Mouse (Mus musculus) intestine, postnatal 0 days (tissue): Measurements from ENCODE around the gene Ep400. TPM values are rescaled to one million over a fixed set of nuclear protein-coding genes. Genes with fewer than 3 reads are reported as not detected.

ENCODE experiments used
- ATAC-seq: fragments of 200-750 bp; cut with Nextera tagmentation; 2 replicates; pipeline ENCODE4 v1.8.0; 2017; ENCODE audit warnings: mild to moderate bottlenecking, moderate TSS enrichment, moderate library complexity
- H3K27ac ChIP-seq: fragments of 300-500 bp; sonication (generic); 2 replicates; pipeline ENCODE4 v1.5.1; 2014; ENCODE audit warnings: mild to moderate bottlenecking, low read depth, low read length, moderate library complexity
- H3K27me3 ChIP-seq: fragments of 300-500 bp; sonication (generic); replicated peaks from 2 replicates; pipeline ENCODE4 v1.6.1; 2014; ENCODE audit warnings: low read length, mixed read lengths; ENCODE audit not compliant: control insufficient read depth, insufficient read depth
- H3K36me3 ChIP-seq: fragments of 300-500 bp; sonication (generic); 2 replicates; pipeline ENCODE4 v1.6.1; 2014; ENCODE audit warnings: mild to moderate bottlenecking, moderate library complexity; ENCODE audit not compliant: control insufficient read depth, insufficient read depth
- H3K4me1 ChIP-seq: fragments of 300-500 bp; sonication (generic); replicated peaks from 2 replicates; pipeline ENCODE4 v1.6.1; 2014; ENCODE audit warnings: antibody characterized with exemption, low read length, mixed read lengths; ENCODE audit not compliant: control insufficient read depth, insufficient read depth
- H3K4me2 ChIP-seq: fragments of 300-500 bp; sonication (generic); replicated peaks from 2 replicates; pipeline ENCODE4 v1.6.1; 2014; ENCODE audit warnings: low read depth, mild to moderate bottlenecking, moderate library complexity
- H3K4me3 ChIP-seq: fragments of 300-500 bp; sonication (generic); 2 replicates; pipeline ENCODE4 v1.5.1; 2014; ENCODE audit warnings: low read depth, low read length
- H3K9ac ChIP-seq: fragments of 300-500 bp; sonication (generic); 2 replicates; pipeline ENCODE4 v1.6.1; 2014; ENCODE audit warnings: mild to moderate bottlenecking, low read depth, low read length
- H3K9me3 ChIP-seq: fragments of 300-500 bp; sonication (generic); 2 replicates; pipeline ENCODE4 v1.6.1; 2016; ENCODE audit warnings: mixed run types; ENCODE audit not compliant: control insufficient read depth
- CTCF ChIP-seq: sonication (generic); IDR thresholded peaks from 2 replicates; pipeline ENCODE4 v1.5.1; 2016; ENCODE audit warnings: low read depth, mild to moderate bottlenecking, control low read depth, antibody characterized with exemption, moderate library complexity
- WGBS: fragments of 180-500 bp; shearing (Covaris S2); extraction: QIAGEN DNeasy Blood & Tissue Kit; methylation state at CpG from one replicate; pipeline ENCODE4 v1.1.7; 2014; 5-methylcytosine and 5-hydroxymethylcytosine counted together
- polyA plus RNA-seq: library from polyadenylated mRNA; unstranded; fragments of >200 nt; fragmentation: Nextera tagmentation; extraction: Ambion mirVana; gene quantifications from 2 replicates; pipeline ENCODE4 v1.2.1, GENCODE M21; 2015

The Ep400 gene
- polyA plus RNA-seq, 1 experiment from 2014 or later, result 13.1 TPM

DNA sequence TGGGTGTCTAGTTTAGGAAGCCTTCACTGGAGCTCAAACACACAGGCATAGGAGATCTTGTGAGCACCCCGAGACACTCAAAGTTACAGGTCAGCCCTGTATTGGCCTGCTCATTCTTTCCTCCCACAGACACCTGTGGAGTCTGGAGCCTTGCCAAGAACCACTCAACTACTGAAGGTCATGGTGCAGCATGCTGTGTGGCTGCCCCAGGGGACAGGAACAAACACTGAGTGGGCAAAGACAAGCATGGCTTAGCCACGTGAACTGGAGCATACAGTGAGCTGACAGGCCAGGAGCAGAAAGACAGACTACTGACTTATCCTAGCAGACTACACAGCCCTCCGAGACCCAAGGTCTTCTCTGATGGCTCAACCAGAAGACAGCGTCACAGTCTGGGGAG lies 27.2 kb upstream of the Ep400 start:
- TF ChIP-seq CTCF, result no peak
- WGBS, result 58% methylated on average over 4 of the region's 4 CpGs
- Histone ChIP-seq H3K9ac (no peak overlapping the region), H3K4me2 (no peak overlapping the region), H3K9me3 (no peaks in the 10 kb centered on the region), H3K36me3 (peaks cover 71% of the 10 kb centered on the region), H3K4me1 (no peaks in the 10 kb centered on the region), H3K4me3 (no peak overlapping the region), H3K27ac (no peak overlapping the region), H3K27me3 (no peaks in the 10 kb centered on the region)
- peak; percentile 36 for ATAC-seq

DNA sequence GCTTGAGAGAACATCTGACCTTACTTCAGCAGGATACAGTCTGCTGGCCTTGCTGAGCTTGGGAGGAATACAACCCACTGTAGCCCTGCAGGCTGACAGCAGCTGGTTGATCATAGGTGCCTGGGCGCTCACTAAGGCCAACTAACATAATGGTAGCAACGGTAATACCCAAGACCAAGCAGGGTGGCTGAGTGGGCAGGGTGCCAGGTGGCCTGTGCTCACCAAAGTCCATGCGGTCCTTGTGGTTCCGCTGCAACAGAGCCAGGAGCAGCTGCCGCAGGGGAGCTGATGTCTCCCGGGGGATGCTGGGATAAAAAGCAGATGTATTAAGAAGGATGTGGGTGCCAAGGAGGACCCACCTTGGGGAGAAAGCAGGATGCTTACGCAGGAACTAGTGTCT lies 23.8 kb upstream of the Ep400 start:
- ATAC-seq, result no peak
- H3K9ac ChIP-seq, result no peak overlapping the region
- no peak overlapping the region for H3K4me2 ChIP-seq
- H3K27ac ChIP-seq, result no peak overlapping the region
- 89% methylated on average over 7 of the region's 7 CpGs for WGBS
- H3K27me3 ChIP-seq, result no peaks in the 10 kb centered on the region
- H3K4me1 ChIP-seq, result no peaks in the 10 kb centered on the region
- H3K4me3 ChIP-seq, result no peak overlapping the region
- H3K9me3 ChIP-seq, result no peaks in the 10 kb centered on the region
- TF ChIP-seq CTCF, result no peak
- peaks cover 95% of the 10 kb centered on the region for H3K36me3 ChIP-seq

DNA sequence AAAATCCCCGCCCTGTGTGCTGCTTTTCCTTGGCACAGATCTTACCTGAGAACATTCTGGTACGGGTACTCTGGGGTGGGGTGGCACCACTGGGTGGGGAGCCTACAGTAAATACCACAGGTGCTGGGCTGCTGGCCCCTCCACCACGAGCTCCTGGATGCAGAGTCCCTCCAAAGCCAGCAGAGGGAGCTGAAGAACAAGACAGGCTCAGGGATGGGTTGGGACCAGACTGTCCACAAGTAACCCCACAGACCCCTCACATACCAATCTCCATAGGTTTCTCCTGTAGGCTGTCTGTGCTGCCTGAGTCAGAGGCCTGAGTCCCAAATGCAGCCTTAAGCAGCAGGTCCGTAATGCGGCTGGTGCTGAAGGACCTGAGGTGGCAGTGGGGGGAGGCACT lies 18.2 kb upstream of the Ep400 start:
- H3K9me3 ChIP-seq, result no peaks in the 10 kb centered on the region
- TF ChIP-seq CTCF, result peak; percentile 86
- no peaks in the 10 kb centered on the region for H3K27me3 ChIP-seq
- H3K4me2 ChIP-seq, result no peak overlapping the region
- WGBS, result 59% methylated on average over 5 of the region's 5 CpGs
- H3K9ac ChIP-seq, result no peak overlapping the region
- no peak overlapping the region for H3K4me3 ChIP-seq
- no peaks in the 10 kb centered on the region for H3K4me1 ChIP-seq
- H3K27ac ChIP-seq, result no peak overlapping the region
- peaks cover 85% of the 10 kb centered on the region for H3K36me3 ChIP-seq
- peak; percentile 31; the same call in 1 of the 2 replicates for ATAC-seq

DNA sequence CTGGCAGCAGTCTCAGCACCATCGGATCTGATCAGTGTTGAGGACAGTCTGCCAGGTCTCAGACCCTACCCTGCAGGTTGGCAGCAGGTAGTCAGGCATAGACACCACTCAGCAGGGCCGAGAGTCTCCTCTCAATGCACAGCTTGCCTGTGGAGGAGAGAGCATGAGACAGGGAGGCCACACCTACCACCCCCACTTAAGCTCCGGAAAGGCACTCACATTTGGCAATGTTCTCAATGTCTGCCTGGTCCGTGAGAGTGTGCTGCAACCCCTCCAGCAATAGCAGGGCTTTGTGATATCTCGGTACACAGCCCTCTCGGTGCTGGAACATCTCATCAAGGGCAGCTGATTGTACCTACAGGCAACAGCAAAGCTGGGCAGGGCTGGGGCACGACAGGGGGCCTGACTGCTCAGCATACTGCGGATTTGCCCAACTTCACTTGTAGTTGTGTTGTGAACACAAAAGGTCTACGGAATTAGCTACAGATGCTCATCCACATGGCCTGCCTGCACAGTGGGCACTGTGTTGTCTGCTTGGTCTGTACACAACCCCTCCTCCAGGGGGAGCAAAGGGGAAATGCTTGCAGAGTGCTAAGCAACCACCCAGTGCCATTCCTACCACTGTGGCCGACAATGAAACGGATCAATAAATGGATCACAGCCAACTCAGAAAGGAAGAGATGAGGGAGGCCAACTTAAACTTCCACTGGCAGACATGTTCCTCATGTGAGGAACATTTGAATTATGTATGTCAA lies 15.7 kb upstream of the Ep400 start:
- H3K27me3 ChIP-seq, result no peaks in the 10 kb centered on the region
- WGBS, result 67% methylated on average over 11 of the region's 11 CpGs
- H3K4me2 ChIP-seq, result no peak overlapping the region
- H3K27ac ChIP-seq, result no peak overlapping the region
- H3K9me3 ChIP-seq, result no peaks in the 10 kb centered on the region
- no peak overlapping the region for H3K4me3 ChIP-seq
- peaks cover 61% of the 10 kb centered on the region for H3K36me3 ChIP-seq
- no peaks in the 10 kb centered on the region for H3K4me1 ChIP-seq
- no peak overlapping the region for H3K9ac ChIP-seq
- peak; percentile 65 for ATAC-seq
- peak; percentile 62 for TF ChIP-seq CTCF

DNA sequence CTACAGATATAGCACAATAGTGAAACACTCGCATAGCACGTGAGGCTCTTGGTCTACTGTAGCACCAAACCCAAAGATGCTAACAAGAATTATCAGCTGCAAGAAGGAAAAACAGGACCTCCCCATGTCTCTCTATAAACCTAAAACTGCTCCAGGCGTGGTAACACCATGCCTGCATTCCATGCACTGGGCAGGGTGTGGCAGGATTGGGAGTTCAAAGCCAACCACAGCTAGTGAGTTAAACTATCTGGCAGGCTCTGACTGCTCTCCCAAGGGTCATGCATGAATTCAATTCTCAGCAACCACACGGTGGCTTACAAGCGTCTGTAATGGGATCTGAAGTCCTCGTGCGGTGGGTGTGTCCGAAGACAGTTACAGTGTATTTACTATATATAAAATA lies 12.6 kb upstream of the Ep400 start:
- Histone ChIP-seq H3K27me3 (no peaks in the 10 kb centered on the region), H3K4me2 (no peak overlapping the region), H3K9me3 (no peaks in the 10 kb centered on the region), H3K4me1 (0 out of 2 replicates have a peak, but pooled peaks cover 3% of the 10 kb centered on the region), H3K4me3 (no peak overlapping the region), H3K9ac (no peak overlapping the region), H3K36me3 (peaks cover 32% of the 10 kb centered on the region), H3K27ac (no peak overlapping the region)
- no peak for ATAC-seq
- WGBS, result 74% methylated on average over 8 of the region's 8 CpGs
- TF ChIP-seq CTCF, result no peak

DNA sequence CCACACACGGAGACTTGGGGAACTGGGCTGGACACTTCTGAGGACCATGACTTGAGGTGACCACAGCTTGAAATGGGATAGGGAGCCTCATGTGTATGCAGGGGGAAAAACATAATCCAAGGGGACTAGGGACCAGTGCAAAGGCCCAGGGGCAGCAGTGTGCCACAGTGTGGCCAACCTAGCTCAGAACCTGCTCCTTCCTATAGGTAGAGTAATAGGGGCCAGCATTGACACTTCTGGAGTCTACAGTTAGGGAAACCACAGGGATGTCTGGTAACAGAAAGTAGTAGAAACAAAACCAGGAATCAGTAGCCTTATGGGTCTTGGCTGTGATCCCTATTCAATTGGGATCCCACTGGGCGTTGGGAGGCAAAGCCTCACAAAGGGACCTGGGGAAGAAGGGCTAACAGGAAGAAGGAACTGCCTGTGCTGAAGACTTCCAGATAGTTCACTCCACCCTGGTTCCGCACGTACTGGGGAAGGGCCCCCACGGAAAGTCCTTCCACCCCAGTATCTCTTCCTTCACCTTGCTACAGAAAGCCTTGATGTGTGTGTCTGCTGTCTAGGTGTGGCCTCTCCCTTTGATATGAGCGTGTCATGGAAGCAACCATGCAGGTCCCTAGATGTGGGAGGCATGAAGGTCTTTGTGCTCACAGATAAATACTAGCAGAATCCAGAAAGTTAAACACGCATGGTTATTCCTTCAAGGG lies 11.2 kb upstream of the Ep400 start:
- 53% methylated on average over 7 of the region's 7 CpGs for WGBS
- TF ChIP-seq CTCF, result no peak
- ATAC-seq, result no peak
- H3K27me3 ChIP-seq, result no peaks in the 10 kb centered on the region
- no peak overlapping the region for H3K4me3 ChIP-seq
- no peak overlapping the region for H3K27ac ChIP-seq
- H3K36me3 ChIP-seq, result peaks cover 26% of the 10 kb centered on the region
- H3K9me3 ChIP-seq, result no peaks in the 10 kb centered on the region
- H3K4me2 ChIP-seq, result no peak overlapping the region
- 0 out of 2 replicates have a peak, but pooled peaks cover 3% of the 10 kb centered on the region for H3K4me1 ChIP-seq
- no peak overlapping the region for H3K9ac ChIP-seq
